8 mouse cellular contexts compared by ENCODE assay signal in the genomic region with DNA sequence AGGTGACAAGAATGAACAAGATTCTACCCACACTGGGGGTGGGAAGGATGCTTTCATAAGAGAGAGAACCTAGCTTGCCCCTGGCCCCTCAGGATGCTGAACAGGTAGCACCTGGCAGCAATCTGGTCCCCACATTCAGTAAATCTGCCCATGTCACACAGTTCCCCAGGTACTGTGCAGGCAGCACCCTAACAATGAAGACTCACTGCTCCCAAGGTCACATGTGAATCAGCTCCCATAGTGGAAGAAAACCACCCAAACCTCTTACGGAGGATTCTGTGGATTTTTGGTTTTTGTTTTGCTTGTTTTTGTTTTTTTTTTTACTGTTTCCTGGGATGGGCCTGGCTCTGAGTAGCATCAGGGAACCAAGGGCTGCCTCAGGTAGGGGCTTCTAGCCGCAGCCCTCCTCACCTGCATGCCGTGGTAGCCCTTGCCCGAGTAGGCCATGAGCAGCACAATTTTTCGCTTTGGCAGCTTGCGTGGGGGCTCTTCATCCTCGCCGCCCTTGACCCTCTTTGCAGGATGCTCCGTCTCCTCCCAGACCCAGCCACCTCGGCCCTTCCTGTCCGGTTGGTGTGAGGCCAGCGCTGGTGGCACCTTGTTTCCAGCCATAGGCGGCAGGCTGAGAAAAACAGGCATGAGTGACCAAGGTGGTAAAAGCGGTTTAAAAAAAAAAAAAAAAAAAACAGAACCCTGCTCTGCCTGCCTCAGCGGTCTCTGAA. TPM values are rescaled to one million over a fixed set of nuclear protein-coding genes. Genes with fewer than 3 reads are reported as not detected.
DNase-seq lines count a peak whose midpoint lies in the region; ATAC-seq lines count a peak whose summit lies in the region.

No protein-coding gene starts in this region.

- peaks cover 46% of the 10 kb centered on the region for H3K36me3 ChIP-seq in kidney, embryonic 15.5 days
- no peaks in the 10 kb centered on the region; the same call in 1 of the 2 replicates for H3K36me3 ChIP-seq in embryonic facial prominence, embryonic 11.5 days (replicated peaks; ENCODE audit: control insufficient read depth, insufficient read depth, low read depth, low read length)
- peaks cover 26% of the 10 kb centered on the region for H3K36me3 ChIP-seq in hindbrain, embryonic 14.5 days (replicated peaks; ENCODE audit: control insufficient read depth, insufficient read depth)
- H3K36me3 ChIP-seq in midbrain, embryonic 13.5 days: peaks cover 37% of the 10 kb centered on the region

- H3K27ac ChIP-seq in kidney, embryonic 15.5 days: no peak overlapping the region
- H3K27ac ChIP-seq in embryonic facial prominence, embryonic 11.5 days (replicated peaks; ENCODE audit: low read depth, low read length): no peak overlapping the region
- no peak overlapping the region for H3K27ac ChIP-seq in hindbrain, embryonic 14.5 days
- no peak overlapping the region for H3K27ac ChIP-seq in midbrain, embryonic 13.5 days

- no peak for ATAC-seq in kidney, embryonic 15.5 days (replicated peaks; ENCODE audit: low FRiP score)
- ATAC-seq in embryonic facial prominence, embryonic 11.5 days (replicated peaks; ENCODE audit: insufficient number of reproducible peaks, low FRiP score, low TSS enrichment, low read depth): no peak
- ATAC-seq in hindbrain, embryonic 14.5 days (ENCODE audit: low FRiP score): no peak
- ATAC-seq in midbrain, embryonic 13.5 days: no peak
- no peak for ATAC-seq in erythroid progenitor cell, adult 5-6 weeks (replicated peaks; ENCODE audit: low FRiP score, poor library complexity, severe bottlenecking)

- no peaks in the 10 kb centered on the region for H3K27me3 ChIP-seq in kidney, embryonic 15.5 days
- no peaks in the 10 kb centered on the region for H3K27me3 ChIP-seq in embryonic facial prominence, embryonic 11.5 days (ENCODE audit: control insufficient read depth, insufficient read depth, low read length)
- H3K27me3 ChIP-seq in hindbrain, embryonic 14.5 days (ENCODE audit: control insufficient read depth, insufficient read depth, low read length): no peaks in the 10 kb centered on the region
- 0 out of 2 replicates have a peak, but pooled peaks cover 3% of the 10 kb centered on the region for H3K27me3 ChIP-seq in midbrain, embryonic 13.5 days

- H3K9ac ChIP-seq in kidney, embryonic 15.5 days: peak overlapping the region; percentile 78
- peak overlapping the region; percentile 85 for H3K9ac ChIP-seq in embryonic facial prominence, embryonic 11.5 days (replicated peaks; ENCODE audit: low read length)
- H3K9ac ChIP-seq in hindbrain, embryonic 14.5 days: peak overlapping the region; percentile 73
- peak overlapping the region; percentile 86 for H3K9ac ChIP-seq in midbrain, embryonic 13.5 days (replicated peaks)

- 17% methylated on average over 15 of the region's 15 CpGs for WGBS in kidney, embryonic 15.5 days
- 20% methylated on average over 15 of the region's 15 CpGs for WGBS in embryonic facial prominence, embryonic 11.5 days
- WGBS in hindbrain, embryonic 14.5 days: 22% methylated on average over 15 of the region's 15 CpGs
- WGBS in midbrain, embryonic 13.5 days: 24% methylated on average over 15 of the region's 15 CpGs

- no peaks in the 10 kb centered on the region for H3K9me3 ChIP-seq in kidney, embryonic 15.5 days (replicated peaks)
- no peaks in the 10 kb centered on the region for H3K9me3 ChIP-seq in embryonic facial prominence, embryonic 11.5 days (replicated peaks; ENCODE audit: control insufficient read depth, low read length)
- H3K9me3 ChIP-seq in hindbrain, embryonic 14.5 days (ENCODE audit: control insufficient read depth, low read length): no peaks in the 10 kb centered on the region
- no peaks in the 10 kb centered on the region for H3K9me3 ChIP-seq in midbrain, embryonic 13.5 days

- H3K4me2 ChIP-seq in kidney, embryonic 15.5 days: peak overlapping the region; percentile 87
- peak overlapping the region; percentile 89 for H3K4me2 ChIP-seq in embryonic facial prominence, embryonic 11.5 days (ENCODE audit: low read depth, low read length)
- peak overlapping the region; percentile 92 for H3K4me2 ChIP-seq in hindbrain, embryonic 14.5 days (replicated peaks)
- H3K4me2 ChIP-seq in midbrain, embryonic 13.5 days (replicated peaks): peak overlapping the region; percentile 97

- H3K4me1 ChIP-seq in kidney, embryonic 15.5 days: peaks cover 23% of the 10 kb centered on the region
- no peaks in the 10 kb centered on the region for H3K4me1 ChIP-seq in embryonic facial prominence, embryonic 11.5 days (ENCODE audit: control insufficient read depth, insufficient read depth, low read length)
- H3K4me1 ChIP-seq in hindbrain, embryonic 14.5 days (replicated peaks; ENCODE audit: control insufficient read depth, insufficient read depth, low read length): peaks cover 6% of the 10 kb centered on the region; the same call in 1 of the 2 replicates
- peaks cover 21% of the 10 kb centered on the region for H3K4me1 ChIP-seq in midbrain, embryonic 13.5 days (replicated peaks)

- H3K4me3 ChIP-seq in kidney, embryonic 15.5 days (replicated peaks): peak overlapping the region; percentile 91
- peak overlapping the region; percentile 86 for H3K4me3 ChIP-seq in embryonic facial prominence, embryonic 11.5 days (ENCODE audit: low read depth, low read length)
- H3K4me3 ChIP-seq in hindbrain, embryonic 14.5 days (replicated peaks; ENCODE audit: low read length): peak overlapping the region; percentile 69
- H3K4me3 ChIP-seq in midbrain, embryonic 13.5 days (replicated peaks): peak overlapping the region; percentile 83

- no peak for DNase-seq in kidney, postnatal 10 days
- no peak for DNase-seq in embryonic facial prominence, embryonic 11.5 days (ENCODE audit: low spot score)
- DNase-seq in hindbrain, embryonic 14.5 days (ENCODE audit: low spot score): no peak
- DNase-seq in retina, postnatal 1 day: no peak
- no peak for DNase-seq in layer of hippocampus, adult 18-20 months (ENCODE audit: low spot score in 2 of 2)

RNA-seq across cellular contexts. Expression of a gene that starts 1.0 kb away (rescaled TPM):
- 41.6 and 42.8 TPM in 2 replicates for polyA plus RNA-seq in kidney, embryonic 15.5 days (2015; fragmentation: Nextera tagmentation; extraction: Ambion mirVana)
- 16.3 and 18.0 TPM in 2 replicates for polyA plus RNA-seq in embryonic facial prominence, embryonic 11.5 days (2014; fragmentation: Nextera tagmentation; extraction: Ambion mirVana)
- 9.8 and 11.5 TPM in 2 replicates for polyA plus RNA-seq in hindbrain, embryonic 14.5 days (2014; fragmentation: Nextera tagmentation; extraction: Ambion mirVana)
- polyA plus RNA-seq in midbrain, embryonic 13.5 days (2015; fragmentation: Nextera tagmentation; extraction: Ambion mirVana): 23.2 and 23.3 TPM in 2 replicates
- 2.1 and 3.6 TPM in 2 replicates for total RNA-seq in erythroid progenitor cell, adult 5-6 weeks (2015; ENCODE audit: low replicate concordance)
- total RNA-seq in erythroid progenitor cell, adult 5-6 weeks (2017; ENCODE audit: low replicate concordance): 1.7 and 4.1 TPM in 2 replicates
- total RNA-seq in layer of hippocampus, adult 18-20 months (2021): 10 to 100 TPM; 19.4 to 20.1 TPM

RNA-seq across cellular contexts. Expression of a gene that starts 8.9 kb away (rescaled TPM):
- polyA plus RNA-seq in kidney, embryonic 15.5 days (2015; fragmentation: Nextera tagmentation; extraction: Ambion mirVana): 45.0 and 47.5 TPM in 2 replicates
- polyA plus RNA-seq in embryonic facial prominence, embryonic 11.5 days (2014; fragmentation: Nextera tagmentation; extraction: Ambion mirVana): 31.5 and 36.1 TPM in 2 replicates
- polyA plus RNA-seq in hindbrain, embryonic 14.5 days (2014; fragmentation: Nextera tagmentation; extraction: Ambion mirVana): 43.3 and 45.5 TPM in 2 replicates
- polyA plus RNA-seq in midbrain, embryonic 13.5 days (2015; fragmentation: Nextera tagmentation; extraction: Ambion mirVana): 55.7 and 58.7 TPM in 2 replicates
- 124 and 132 TPM in 2 replicates for total RNA-seq in erythroid progenitor cell, adult 5-6 weeks (2015; ENCODE audit: low replicate concordance)
- 94.1 and 117 TPM in 2 replicates for total RNA-seq in erythroid progenitor cell, adult 5-6 weeks (2017; ENCODE audit: low replicate concordance)
- 100 to 1,000 TPM; 108 to 114 TPM for total RNA-seq in layer of hippocampus, adult 18-20 months (2021)

RNA-seq across cellular contexts. Expression of a gene that starts 30.5 kb away (rescaled TPM):
- polyA plus RNA-seq in kidney, embryonic 15.5 days (2015; fragmentation: Nextera tagmentation; extraction: Ambion mirVana): 16.2 and 19.3 TPM in 2 replicates
- 27.4 and 29.2 TPM in 2 replicates for polyA plus RNA-seq in embryonic facial prominence, embryonic 11.5 days (2014; fragmentation: Nextera tagmentation; extraction: Ambion mirVana)
- polyA plus RNA-seq in hindbrain, embryonic 14.5 days (2014; fragmentation: Nextera tagmentation; extraction: Ambion mirVana): 48.9 and 49.6 TPM in 2 replicates
- polyA plus RNA-seq in midbrain, embryonic 13.5 days (2015; fragmentation: Nextera tagmentation; extraction: Ambion mirVana): 33.0 and 36.2 TPM in 2 replicates
- 50.3 and 71.4 TPM in 2 replicates for total RNA-seq in erythroid progenitor cell, adult 5-6 weeks (2015; ENCODE audit: low replicate concordance)
- 28.7 and 39.8 TPM in 2 replicates for total RNA-seq in erythroid progenitor cell, adult 5-6 weeks (2017; ENCODE audit: low replicate concordance)
- 10 to 100 TPM; 62.4 to 70.3 TPM for total RNA-seq in layer of hippocampus, adult 18-20 months (2021)
